Mouse (Mus musculus) cerebellum, adult 9-10 months (tissue): Measurements from ENCODE around the gene Kcnn3.
A peak's percentile ranks its signal among the peaks of the same experiment; 100 is the strongest.

Experiments used
- DNase-seq: peaks from one replicate; pipeline ENCODE4 v3.0.0; 2022

The Kcnn3 gene

DNA sequence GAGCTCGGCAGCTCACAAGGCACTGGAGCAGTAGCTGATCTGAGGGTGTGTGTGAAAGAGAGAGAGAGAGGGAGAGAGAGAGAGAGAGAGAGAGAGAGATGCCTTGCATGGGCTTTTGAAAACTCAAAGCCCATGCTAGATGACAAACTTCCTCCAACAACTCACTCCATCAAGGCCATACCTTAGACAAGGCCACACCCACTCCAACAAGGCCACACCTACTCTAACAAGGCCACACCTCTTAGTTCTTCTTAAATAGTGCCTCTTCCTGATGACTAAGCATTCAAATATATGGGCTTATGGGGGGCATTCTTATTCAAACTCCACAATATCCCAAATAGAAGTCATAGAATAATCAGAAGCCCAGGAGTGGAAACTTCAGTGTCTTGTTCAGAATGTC lies 49.1 kb downstream of the Kcnn3 start:
- no peak for DNase-seq

DNA sequence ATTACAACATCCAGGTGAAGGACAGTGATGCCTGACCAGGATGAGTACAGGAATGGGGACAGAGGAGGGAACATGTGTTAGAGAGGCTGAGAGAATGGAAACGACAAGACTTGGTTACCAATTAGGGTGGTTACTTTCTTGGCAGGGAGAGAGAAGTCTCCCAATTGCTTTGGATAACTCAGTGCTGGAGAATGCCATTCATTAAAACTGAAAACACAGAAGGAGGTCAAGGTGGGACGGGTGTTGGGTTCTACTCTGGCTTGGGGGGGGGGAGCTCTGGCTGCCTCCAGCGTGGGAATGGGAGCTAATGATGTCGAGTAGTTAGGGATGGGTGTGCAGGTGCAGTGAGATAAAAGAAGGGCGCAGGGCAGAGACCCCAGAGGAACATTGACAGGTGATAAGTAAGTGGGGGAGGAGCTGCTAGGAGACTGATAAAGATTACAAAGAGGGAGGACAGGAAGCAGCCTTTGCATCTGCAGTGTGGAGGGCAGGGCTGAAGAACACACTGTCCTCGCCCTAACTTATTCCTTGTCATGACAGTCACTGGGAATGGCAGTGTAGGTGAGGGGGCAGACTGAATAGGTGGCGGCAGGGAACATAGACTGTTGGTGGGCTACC lies 49.9 kb downstream of the Kcnn3 start:
- no peak for DNase-seq

DNA sequence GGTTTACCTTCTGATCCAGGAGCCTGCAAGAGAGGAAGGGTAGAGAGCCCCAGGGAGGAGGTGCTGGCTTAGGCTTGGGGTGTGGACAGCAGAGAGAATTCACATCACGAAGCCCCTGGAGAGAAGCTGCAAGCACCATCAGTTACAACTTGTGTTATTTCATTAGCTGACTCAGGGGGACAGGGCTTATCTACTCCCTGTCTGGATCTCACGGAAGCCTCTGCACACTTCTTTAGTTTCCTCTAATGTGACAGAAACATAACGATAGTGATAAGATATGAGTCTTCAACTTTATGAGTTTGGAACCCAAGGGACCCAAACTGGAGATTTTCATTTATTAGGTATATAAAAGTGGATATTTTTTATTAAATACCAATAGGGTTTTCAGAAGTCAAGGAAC lies 50.4 kb downstream of the Kcnn3 start:
- no peak for DNase-seq

DNA sequence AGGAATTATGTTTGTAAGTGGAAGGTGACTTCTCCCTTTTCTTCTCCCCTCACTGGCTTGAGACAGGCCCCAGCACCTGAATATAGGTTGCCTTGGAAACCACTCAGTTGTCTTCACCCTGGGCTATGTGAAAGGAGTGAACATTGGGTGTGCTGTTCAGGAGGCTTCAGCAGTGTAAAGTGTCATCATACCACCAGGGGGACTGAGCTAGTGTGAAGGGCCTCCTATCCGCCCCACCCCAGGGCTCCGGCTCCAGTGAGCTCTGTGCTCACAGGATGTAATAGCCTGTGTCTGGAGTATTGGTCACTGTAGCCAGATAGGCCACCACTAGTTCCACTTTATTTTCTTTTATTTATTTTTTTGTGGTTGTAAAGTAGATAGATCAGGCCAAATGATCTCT lies 54.3 kb downstream of the Kcnn3 start:
- DNase-seq, result no peak

DNA sequence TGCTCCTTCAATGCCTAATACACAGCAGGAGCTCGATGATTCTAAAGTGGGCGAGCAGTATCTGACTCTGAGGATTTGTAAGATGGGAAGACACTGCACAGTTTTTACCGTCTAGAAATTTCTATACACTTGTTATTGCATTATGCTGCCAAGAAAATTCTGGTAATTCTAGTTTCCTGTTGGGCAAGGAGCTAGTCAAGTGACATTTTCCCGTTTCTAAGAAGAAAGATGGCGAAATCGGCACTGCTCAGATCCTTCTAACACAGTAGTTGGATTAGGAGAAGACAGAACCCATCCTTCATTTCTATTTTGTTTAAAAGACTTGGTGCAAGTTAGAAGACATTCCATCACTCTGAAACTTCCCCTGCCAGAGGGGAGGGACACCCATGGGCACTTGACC lies 56.4 kb downstream of the Kcnn3 start:
- DNase-seq, result no peak

DNA sequence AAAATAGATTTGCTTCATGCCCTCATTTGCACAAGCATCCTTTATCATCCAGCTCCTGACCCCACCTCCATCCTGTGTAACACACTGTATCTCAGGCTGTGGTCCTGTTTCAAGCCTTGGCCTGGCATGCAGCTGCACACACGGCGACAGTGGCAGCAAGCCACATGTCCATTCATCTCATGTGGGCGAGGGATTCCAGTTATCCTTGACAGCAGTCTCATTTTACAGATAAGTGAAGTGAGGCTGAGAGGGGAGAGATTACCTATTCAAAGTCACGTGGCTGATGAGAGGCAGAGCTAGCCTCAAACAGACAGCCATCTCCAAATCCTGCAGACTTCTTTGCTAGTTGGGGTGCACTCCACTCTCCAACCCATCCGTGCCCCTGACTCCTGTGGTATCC lies 57.2 kb downstream of the Kcnn3 start:
- no peak for DNase-seq

DNA sequence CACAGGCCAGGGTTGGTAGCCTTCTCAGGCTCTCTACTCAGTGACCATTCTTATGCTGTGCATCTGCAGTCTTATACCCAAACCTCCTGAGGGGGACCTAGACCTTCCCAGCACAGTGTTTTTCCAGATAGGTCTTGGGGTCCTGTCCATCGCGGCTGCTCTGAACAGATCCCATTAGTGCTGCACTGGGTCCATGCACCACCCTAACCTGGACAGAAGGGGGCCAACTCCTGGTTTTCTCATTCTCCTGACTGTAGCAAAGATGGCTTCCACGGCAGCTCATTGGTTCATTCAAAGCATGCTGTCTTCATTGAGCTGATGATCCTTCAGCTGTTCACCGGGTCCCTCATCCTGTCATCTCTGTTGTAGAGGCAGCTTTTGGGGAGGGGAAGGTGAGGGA lies 58.1 kb downstream of the Kcnn3 start:
- no peak for DNase-seq

DNA sequence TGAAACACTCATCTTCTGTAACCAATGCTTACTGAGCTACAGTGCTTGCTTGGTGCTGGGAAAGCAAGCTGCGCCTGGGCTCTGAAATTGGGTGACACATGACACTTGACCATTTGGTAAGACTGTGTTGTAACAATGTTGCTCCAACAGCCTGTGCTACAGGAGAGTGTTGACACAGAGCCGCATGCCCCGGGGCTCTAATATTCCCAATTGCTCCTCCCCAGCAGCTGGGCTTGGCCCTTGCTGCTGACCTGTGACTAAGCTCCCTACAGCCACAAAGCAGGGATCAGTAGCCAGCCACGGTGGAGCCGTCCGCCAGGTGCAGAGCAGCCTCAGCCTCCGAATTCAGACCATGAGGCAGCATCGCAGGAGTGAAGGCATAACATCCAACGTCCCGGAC lies 58.8 kb downstream of the Kcnn3 start:
- no peak for DNase-seq

DNA sequence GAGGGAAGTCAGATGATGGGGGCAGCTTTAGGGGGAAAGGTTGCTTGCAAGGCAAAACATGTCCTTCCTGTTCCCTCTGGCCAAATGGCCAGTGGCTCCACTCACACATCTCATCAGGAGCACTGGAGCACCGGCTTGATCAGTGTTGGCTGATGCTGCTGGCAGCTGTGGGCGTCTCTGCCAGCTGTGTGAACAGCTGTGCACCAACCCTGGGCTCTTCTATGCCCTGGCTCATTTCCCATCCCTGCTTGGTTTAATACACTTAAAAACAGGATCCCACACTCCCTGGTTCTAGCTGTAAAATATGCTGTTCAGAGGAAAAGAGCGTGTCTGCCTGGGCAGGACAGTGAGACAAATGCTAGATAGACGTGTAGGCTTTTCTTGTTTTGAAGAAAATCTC lies 64.3 kb downstream of the Kcnn3 start:
- DNase-seq, result no peak

DNA sequence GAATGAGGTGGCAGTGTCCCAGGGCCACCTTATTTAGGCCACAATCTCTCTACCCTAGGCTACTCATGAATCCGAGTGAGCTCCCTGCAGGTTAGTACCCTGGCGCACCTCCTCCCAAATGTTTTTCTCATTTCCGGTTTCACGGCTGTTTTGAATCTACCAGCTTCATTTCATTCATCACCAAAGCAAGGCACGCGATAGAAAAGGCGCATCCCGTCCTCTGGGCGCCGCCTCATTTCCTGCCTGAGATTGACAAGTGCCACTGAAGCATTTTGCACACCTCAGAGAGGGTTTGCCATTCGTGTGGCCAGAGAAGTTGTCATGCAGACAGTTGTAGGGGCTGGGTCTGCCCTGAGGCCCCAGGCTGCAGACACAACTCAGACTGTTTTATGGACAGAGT lies 68.5 kb downstream of the Kcnn3 start:
- no peak for DNase-seq

DNA sequence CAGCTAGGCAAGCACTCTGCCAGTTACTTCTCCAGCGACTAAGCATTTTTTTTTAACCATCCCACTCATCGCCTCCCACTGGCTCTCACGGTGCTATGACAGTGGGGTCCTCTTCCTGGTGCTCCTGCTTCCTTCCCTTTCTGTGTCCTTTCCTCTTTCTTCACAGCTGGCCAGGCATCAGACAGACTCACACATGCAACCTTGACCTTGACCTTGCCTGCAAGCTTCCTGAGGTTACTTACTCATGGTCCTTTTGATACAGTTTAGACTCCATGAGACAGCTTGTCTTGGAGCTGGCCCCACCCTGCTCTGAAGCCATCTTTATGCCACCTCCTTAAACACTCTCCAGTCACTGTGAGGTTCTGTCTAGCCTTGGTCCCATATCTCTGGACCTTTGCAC lies 69.4 kb downstream of the Kcnn3 start:
- no peak for DNase-seq

DNA sequence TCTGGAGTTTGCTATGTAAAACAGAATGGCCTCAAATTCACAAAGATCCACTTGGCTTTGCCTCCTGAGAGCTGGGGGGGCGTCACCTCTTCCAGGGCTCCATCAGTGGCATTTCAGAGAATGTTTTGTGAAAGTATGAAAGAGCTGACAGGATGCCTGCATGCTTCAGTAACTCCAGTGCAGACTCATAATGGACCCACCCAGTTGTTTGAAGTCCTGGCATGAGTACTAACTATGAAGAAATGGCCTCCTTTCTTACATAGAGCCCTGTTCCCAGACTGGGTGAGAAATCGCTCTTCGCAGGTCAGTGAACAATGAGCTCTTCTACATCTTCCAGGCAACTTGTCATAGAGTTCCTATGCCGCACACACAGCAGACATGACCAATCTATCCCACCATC lies 70.4 kb downstream of the Kcnn3 start:
- no peak for DNase-seq

DNA sequence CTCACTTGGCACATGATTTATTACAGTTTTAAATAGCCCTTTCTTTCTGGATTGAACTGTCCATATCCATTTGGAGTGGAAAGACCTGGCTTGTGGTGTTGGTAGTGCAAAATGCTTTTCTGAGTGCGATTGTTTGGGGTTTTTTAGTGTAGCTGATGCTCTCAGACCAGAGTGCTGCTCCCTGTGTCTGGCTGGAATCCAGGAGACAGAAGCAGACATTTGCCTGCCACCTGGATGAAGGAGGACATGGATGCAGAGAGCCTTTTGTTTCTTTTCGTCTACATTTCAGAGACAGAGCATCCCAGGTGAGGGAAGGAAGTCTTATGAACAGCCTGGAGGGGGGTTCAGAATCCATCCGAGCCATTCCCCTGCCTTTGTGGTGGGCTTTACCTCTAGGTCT lies 71.5 kb downstream of the Kcnn3 start:
- peak; percentile 14 for DNase-seq

DNA sequence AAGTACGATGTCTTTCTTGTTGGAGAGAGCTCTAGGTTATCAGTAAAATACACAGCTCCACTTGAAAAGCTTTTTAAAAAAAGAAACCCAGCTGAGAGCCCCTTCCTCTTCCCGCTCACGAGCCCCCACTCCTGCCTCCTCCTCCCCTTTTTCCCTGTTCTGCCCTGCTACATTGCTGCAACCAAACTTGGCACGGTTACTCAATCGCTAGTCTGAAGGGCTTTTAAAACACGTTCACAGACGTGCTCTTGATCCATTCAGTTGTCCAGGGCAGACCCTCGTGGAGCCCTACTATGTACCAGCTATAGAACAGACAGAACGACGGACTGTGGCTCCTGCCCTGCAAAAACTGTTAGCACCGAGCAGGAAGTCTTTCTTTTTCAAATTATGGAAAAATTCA lies 72.8 kb downstream of the Kcnn3 start:
- no peak for DNase-seq

DNA sequence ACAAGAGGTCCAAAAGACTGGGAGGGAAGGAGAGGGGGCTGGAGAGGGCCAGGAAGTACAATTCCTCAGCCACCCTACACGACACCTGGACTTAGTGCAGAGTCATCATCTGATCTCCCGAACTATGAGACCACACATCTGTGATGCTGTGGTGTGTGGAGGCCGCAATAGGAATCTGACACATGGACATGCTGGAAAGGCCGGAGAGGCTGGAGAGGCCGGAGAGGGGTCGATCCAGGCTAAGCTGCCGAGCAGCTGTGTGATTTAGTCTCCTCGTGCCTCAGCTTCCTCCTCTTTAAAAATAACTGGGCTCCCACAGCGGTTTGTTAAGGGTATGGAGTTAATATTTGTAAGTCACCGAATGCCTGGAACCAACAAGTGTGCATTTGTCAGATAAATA lies 73.6 kb downstream of the Kcnn3 start:
- DNase-seq, result no peak

DNA sequence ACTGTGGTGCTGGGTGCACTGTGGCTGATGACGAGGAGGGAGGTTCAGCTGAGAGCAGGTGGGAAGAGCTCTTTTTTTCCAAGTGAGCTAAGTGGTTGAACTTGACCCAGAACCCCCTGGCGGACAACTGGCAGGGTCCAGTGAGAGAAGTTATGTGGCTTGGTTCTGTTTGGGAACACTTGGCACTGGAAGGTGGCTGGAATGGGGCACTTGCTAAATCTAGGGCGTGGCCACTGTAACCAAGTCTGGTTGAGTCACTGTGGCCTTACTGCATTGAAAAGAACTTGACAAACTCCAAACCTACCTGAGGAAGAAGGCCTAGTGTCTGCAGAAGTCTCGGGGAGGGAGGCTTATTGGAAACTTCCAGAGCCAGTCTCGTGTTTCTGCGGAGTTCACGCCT lies 78.4 kb downstream of the Kcnn3 start:
- DNase-seq, result no peak

DNA sequence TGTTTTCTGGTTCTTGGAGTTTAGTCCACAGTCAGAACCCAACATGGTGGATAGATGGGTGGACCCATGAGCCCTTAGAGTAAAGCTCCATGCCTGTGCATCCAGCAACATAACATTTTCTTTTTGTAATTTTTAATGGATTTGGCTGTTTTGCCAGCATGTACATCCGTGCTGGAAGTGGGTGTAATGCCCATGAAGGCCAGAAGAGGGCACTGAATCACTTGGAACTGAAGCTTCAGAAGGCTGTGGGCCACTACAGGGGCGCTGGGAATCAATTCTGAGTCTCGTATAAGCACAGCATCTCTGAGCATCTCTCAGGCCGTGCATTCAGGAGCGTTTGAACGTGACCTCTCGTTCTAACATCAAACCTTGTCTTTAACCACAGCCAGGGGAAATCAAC lies 79.0 kb downstream of the Kcnn3 start:
- DNase-seq, result no peak

DNA sequence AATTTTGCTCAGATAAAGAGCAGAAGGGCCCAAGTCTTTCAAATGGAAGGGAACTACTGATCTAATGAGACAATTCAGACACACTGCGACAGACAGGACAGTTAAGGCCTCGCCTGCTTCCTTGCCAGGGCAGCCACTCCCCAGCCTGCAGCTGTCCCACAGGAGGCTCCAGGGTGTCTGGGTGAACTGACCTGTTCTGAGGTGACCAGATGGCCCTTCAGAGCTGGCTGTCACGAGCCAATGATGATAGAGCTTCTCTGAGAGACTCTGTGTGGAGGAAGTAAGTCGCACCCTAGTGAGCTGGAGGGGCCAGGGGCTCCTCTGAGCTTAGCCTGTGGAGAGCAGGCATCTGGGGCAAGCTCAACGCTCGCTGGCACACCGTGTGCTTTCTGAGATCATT lies 81.1 kb downstream of the Kcnn3 start:
- no peak for DNase-seq

DNA sequence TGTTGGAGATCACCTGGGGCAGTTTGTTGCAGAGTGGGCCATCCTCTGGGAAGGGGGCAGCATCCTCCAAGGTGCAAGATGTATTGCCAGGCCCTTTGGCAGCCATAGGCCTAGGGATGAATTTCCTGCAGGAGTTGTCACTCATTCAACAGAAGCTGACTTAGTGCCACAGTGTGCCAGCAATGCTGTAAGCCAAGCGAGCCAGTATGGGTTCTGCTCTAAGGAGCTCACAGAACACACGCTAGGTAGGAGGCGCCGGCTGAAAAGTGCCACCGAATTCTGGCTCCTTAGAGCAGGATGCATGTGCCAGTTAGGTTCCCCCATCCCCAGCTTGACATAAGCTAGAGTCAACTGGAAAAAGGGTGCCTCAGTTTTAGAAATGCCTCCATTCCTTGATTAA lies 83.3 kb downstream of the Kcnn3 start:
- DNase-seq, result no peak

DNA sequence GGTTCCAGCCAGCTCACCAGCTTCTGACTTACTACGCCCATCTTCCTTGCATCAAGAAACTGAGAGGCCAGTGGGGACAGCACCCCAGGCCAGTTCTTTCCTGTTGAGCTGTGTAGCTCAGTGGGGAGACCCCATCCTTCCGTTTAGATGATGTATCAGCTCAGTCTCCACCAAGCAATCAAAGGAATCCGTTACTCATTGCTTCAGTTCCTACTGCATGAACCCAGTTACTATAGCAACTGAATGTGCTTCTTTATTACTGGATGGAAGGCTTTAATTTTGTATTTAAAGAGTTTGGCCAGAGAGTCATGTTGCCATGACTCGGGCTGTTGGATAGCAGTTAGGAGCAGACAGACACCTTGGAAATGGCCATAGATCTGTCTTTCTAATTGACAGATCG lies 85.3 kb downstream of the Kcnn3 start:
- no peak for DNase-seq

DNA sequence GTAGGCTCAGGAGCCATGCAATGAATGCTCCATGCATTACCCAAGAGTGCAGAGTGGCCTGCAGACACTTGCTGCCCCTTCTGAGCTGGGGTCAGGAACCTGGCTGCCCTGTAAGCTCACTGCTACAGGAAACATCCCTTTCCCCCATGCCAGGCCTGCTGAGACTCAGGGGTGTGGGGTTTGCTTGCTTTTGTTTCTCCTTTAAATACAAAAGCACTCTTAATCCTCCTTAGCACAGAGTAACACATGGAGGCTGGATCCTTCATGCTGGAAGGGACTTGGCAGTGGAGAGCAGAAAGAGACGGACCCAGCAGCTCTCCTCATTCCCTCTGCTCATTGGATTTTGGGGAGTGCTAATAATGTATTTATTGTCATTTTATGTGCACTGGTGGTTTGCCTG lies 87.4 kb downstream of the Kcnn3 start:
- DNase-seq, result no peak

DNA sequence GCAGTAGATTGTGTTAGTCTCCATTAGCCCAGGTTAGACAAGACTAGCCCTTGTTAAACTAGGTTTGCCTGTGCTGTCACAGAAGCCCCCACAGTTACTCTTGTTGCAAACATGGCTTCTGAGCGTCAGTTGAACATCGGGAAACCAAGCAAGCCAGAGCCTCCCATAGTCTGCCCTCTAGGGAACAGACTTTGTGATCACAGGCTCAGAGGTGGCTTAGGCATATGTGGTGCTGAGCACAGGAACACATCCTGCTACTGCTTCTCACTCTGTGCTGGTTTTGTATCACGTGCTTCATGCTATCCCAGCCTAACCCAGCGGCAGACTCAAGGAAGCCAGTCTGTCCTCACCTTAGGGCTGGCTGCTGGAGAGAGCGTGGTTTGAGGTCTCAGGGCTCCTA lies 92.1 kb downstream of the Kcnn3 start:
- DNase-seq, result no peak

DNA sequence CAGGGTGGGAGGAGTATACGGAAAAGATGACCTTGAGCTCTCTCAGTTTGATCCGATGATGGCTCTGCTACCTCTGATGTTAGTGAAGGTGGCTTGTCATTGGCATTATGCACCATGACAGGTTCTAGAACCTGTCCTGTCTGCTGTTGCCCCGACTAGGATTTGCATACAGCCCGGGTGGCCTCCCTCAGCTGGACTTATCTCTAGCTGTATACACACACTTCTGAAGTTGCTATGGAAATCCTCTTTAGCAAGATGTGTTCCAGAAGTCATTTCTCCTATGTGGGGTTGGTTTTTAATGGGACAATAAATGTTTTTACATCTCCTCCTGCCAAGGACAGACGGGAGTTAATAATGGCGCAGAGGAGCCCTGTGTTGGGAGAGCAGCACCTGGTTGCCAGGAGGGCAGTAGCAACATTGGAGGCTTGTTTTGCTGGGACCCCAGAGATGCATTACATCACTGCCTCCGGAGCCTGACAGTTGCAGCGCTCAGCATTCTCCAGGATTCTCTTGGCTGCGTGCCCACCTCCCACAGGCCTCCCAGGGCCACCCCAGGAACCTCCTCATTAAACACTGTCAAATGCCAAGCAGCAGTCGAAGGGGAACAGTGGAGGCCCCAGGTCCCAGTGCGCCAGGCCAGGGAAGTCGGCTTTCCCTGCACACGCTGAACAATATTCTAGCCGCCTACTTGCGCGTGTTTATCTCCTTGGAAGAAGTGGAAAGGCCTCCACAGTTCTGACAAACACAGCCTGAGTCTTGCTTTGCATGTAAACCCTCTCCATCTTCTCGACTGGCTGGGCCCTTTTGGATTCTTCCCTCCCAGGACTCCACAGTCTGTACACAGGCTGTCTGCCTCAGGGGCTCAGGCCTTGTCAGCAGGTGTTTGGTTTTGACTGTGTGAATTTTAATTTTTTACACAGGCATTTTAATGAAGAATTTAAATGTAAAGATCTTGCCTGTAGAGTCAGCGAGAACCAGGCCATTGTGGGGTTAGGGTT lies 93.9 kb downstream of the Kcnn3 start:
- DNase-seq, result peak; percentile 6

DNA sequence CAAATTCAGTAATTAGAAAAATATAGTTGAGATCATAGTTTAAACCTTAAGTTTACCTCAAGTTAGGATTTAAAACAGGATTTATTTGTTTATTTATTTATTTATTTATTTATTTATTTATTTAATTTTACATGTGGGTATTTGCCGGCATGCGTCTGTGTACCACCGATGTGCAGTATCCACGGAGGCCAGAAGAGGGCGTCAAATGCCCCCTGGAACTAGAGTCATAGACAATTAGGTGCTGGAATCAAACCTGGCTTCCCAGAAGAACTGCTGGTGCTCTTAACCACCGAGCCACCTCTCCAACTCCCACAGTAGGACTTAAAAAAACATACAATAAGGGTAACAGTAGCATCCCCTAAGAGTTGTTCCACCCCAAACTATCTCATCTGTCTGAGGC lies 96.9 kb downstream of the Kcnn3 start:
- DNase-seq, result no peak

DNA sequence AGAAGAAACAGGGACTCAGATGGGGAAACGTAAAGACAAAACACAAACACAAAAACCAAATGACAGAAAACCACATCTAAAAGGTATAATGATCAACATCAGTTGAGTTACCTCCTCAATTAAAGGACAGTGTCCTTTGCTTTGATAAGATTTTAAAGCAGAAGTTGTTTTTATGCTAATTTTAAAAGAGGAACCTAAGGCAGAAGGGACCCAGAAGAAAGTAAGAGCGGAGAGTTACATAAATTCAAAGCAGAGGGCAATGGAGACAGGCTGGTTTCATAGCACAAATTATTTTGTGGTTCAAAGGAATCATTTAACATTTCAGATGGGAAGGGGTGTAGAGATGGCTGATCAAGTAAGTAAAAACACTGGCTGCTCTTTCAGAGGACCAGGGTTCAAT lies 97.4 kb downstream of the Kcnn3 start:
- no peak for DNase-seq
